Mouse (Mus musculus): Measurements from ENCODE around the gene Mpl. TPM values are rescaled to one million over a fixed set of nuclear protein-coding genes. Genes with fewer than 3 reads are reported as not detected.
A peak's percentile ranks its signal among the peaks of the same experiment; 100 is the strongest.

The Mpl gene
- total RNA-seq (2021): under 1 TPM in 1 of 2 experiments, not detected in 1; 0.34 TPM

GRCm38 (mm10) chr4:118457345-118457975 is at the start of gene Mpl:
TSS of gene Mpl (minus strand) at chr4:118457513.
- DNase-seq (ENCODE audit: extremely low spot score in 1 of 2, low spot score in 1 of 2): no peak

- no peak for DNase-seq (ENCODE audit: extremely low spot score in 1 of 2, low spot score in 1 of 2)
These were observed 48.2 kb upstream of the Mpl start for GRCm38 (mm10) chr4:118505551-118505950.

- no peak for DNase-seq (ENCODE audit: extremely low spot score in 1 of 2, low spot score in 1 of 2)
These were observed 43.5 kb upstream of the Mpl start for GRCm38 (mm10) chr4:118500792-118501191.

- no peak for DNase-seq (ENCODE audit: extremely low spot score in 1 of 2, low spot score in 1 of 2)
These were observed 42.9 kb upstream of the Mpl start for GRCm38 (mm10) chr4:118500171-118500724.

GRCm38 (mm10) chr4:118490461-118490860 is 33.1 kb upstream of the Mpl start:
- no peak for DNase-seq (ENCODE audit: extremely low spot score in 1 of 2, low spot score in 1 of 2)

GRCm38 (mm10) chr4:118489717-118490132 is 32.4 kb upstream of the Mpl start, which contains the start of gene Tie1:
TSS of gene Tie1 (minus strand) at chr4:118490061.
- no peak for DNase-seq (ENCODE audit: extremely low spot score in 1 of 2, low spot score in 1 of 2)

- no peak for DNase-seq (ENCODE audit: extremely low spot score in 1 of 2, low spot score in 1 of 2)
These were observed 19.6 kb upstream of the Mpl start for GRCm38 (mm10) chr4:118476773-118477530.

- DNase-seq (ENCODE audit: extremely low spot score in 1 of 2, low spot score in 1 of 2): no peak
These were observed 15.4 kb upstream of the Mpl start for GRCm38 (mm10) chr4:118472687-118473086.

GRCm38 (mm10) chr4:118471281-118471680 is 14.0 kb upstream of the Mpl start:
- no peak for DNase-seq (ENCODE audit: extremely low spot score in 1 of 2, low spot score in 1 of 2)

- DNase-seq (ENCODE audit: extremely low spot score in 1 of 2, low spot score in 1 of 2): no peak
These were observed 8.4 kb upstream of the Mpl start for GRCm38 (mm10) chr4:118465697-118466163.

- DNase-seq (ENCODE audit: extremely low spot score in 1 of 2, low spot score in 1 of 2): no peak
These were observed 7.6 kb upstream of the Mpl start for GRCm38 (mm10) chr4:118464956-118465355.

- no peak for DNase-seq (ENCODE audit: extremely low spot score in 1 of 2, low spot score in 1 of 2)
These were observed 10.7 kb downstream of the Mpl start for GRCm38 (mm10) chr4:118446415-118447153.

- DNase-seq (ENCODE audit: extremely low spot score in 1 of 2, low spot score in 1 of 2): peak in 1 of 2 experiments; percentile 8
These were observed 11.4 kb downstream of the Mpl start for GRCm38 (mm10) chr4:118445781-118446414.

GRCm38 (mm10) chr4:118445088-118445487 is 12.2 kb downstream of the Mpl start:
- no peak for DNase-seq (ENCODE audit: extremely low spot score in 1 of 2, low spot score in 1 of 2)

- no peak for DNase-seq (ENCODE audit: extremely low spot score in 1 of 2, low spot score in 1 of 2)
These were observed 19.5 kb downstream of the Mpl start for GRCm38 (mm10) chr4:118437829-118438253.

GRCm38 (mm10) chr4:118436820-118437603 is 20.3 kb downstream of the Mpl start, which contains the start of gene Cdc20:
TSS of gene Cdc20 (minus strand) at chr4:118437352.
- peak; percentile 65 to 68 for DNase-seq (ENCODE audit: extremely low spot score in 1 of 2, low spot score in 1 of 2)

GRCm38 (mm10) chr4:118432332-118432731 is 25.0 kb downstream of the Mpl start:
- no peak for DNase-seq (ENCODE audit: extremely low spot score in 1 of 2, low spot score in 1 of 2)

- no peak for DNase-seq (ENCODE audit: extremely low spot score in 1 of 2, low spot score in 1 of 2)
These were observed 28.0 kb downstream of the Mpl start for GRCm38 (mm10) chr4:118429215-118429895.
